Mouse (Mus musculus) liver, adult 2 months (tissue): ENCODE measurements at regions not wholly inside any gene's neighbourhood (a gene's known extent, or its start where the extent isn't known, plus 50 kb on each side); places are given as distances from the start of the nearest gene placed in this dataset.

ENCODE experiments used
- CTCF ChIP-seq: fragments of 200-500 bp; IDR thresholded peaks from 2 replicates; pipeline ENCODE4 v1.5.1; 2011; ENCODE audit warnings: low read depth, low read length, control low read depth
- POLR2A ChIP-seq: fragments of 200-500 bp; IDR thresholded peaks from 2 replicates; pipeline ENCODE4 v1.6.1; 2011; ENCODE audit warnings: low read length, control low read depth; ENCODE audit not compliant: insufficient read depth; ENCODE audit errors: extremely low read depth

- TF ChIP-seq CTCF (no peak), POLR2A (no peak)
Observed at GRCm38 (mm10) chr7:51268743-51269142, 242.1 kb upstream of the Ano5 start.
